Mouse (Mus musculus) MEL (cell line): ENCODE results near the gene H2-Oa. TPM values are rescaled to one million over a fixed set of nuclear protein-coding genes. Genes with fewer than 3 reads are reported as not detected.

ENCODE experiments used
- DNase-seq: peaks from one replicate; pipeline ENCODE4 v3.0.0; 2011; ENCODE audit warnings: low read depth, low spot score
- H3K27ac ChIP-seq: 2 replicates; pipeline ENCODE4 v1.5.1; 2012; ENCODE audit warnings: low read depth, mild to moderate bottlenecking, control low read depth, low read length, moderate library complexity; ENCODE audit not compliant: control insufficient read depth
- H3K27me3 ChIP-seq, 2 experiments: fragments of 150-350 bp in 1 of 2; sonication (generic) in 1 of 2; 2 replicates each; pipeline ENCODE4 v1.6.1; 2012; ENCODE audit warnings: low read length in 2 of 2, mild to moderate bottlenecking in 2 of 2, improper control_type of control experiment in 1 of 2, moderate library complexity in 1 of 2; ENCODE audit not compliant: insufficient read depth in 2 of 2, control insufficient read depth in 1 of 2
- H3K36me3 ChIP-seq, 2 experiments: 2 replicates each; pipeline ENCODE4 v1.6.1; 2012 to 2014; ENCODE audit warnings: low read length in 2 of 2, improper control_type of control experiment in 1 of 2, inconsistent platforms in 1 of 2, mild to moderate bottlenecking in 1 of 2; ENCODE audit not compliant: insufficient read depth in 2 of 2, control insufficient read depth in 1 of 2
- H3K4me1 ChIP-seq, 2 experiments: fragments of 150-350 bp in 1 of 2; sonication (generic) in 1 of 2; 2 replicates each; pipeline ENCODE4 v1.6.1; 2012; ENCODE audit warnings: low read length in 2 of 2, improper control_type of control experiment in 1 of 2, mild to moderate bottlenecking in 1 of 2; ENCODE audit not compliant: insufficient read depth in 2 of 2, control insufficient read depth in 1 of 2
- H3K4me3 ChIP-seq, 2 experiments: fragments of 150-350 bp in 1 of 2; sonication (generic) in 1 of 2; 2 replicates each; pipeline ENCODE4 v1.5.1; 2012; ENCODE audit warnings: low read depth in 2 of 2, low read length in 2 of 2, mild to moderate bottlenecking in 2 of 2, moderate library complexity in 2 of 2, control low read depth in 1 of 2, improper control_type of control experiment in 1 of 2; ENCODE audit not compliant: control insufficient read depth in 1 of 2, insufficient read depth in 1 of 2
- H3K79me2 ChIP-seq: 2 replicates; pipeline ENCODE4 v1.6.1; 2012; ENCODE audit warnings: mild to moderate bottlenecking, low read length, moderate library complexity; ENCODE audit not compliant: control insufficient read depth, poor library complexity, insufficient read depth
- H3K9ac ChIP-seq: 2 replicates; pipeline ENCODE4 v1.6.1; 2012; ENCODE audit warnings: low read depth, mild to moderate bottlenecking, control low read depth, low read length, moderate library complexity; ENCODE audit not compliant: control insufficient read depth, poor library complexity, severe bottlenecking
- H3K9me3 ChIP-seq: fragments of 150-350 bp; sonication (generic); replicated peaks from 2 replicates; pipeline ENCODE4 v1.6.1; 2012; ENCODE audit warnings: mild to moderate bottlenecking, low read length, improper control_type of control experiment, moderate library complexity; ENCODE audit not compliant: insufficient read depth
- CHD1 ChIP-seq: IDR thresholded peaks from 2 replicates; pipeline ENCODE4 v1.6.1; 2012; ENCODE audit warnings: low read depth, mild to moderate bottlenecking, inconsistent platforms, low read length, improper control_type of control experiment
- CTCF ChIP-seq, 3 experiments: IDR thresholded peaks in 2 of 3; conservative IDR thresholded peaks in 1 of 3; 2 replicates each; pipeline ENCODE4 v1.5.1; 2011 to 2012; ENCODE audit warnings: low read length in 3 of 3, low read depth in 2 of 3, mild to moderate bottlenecking in 2 of 3, improper control_type of control experiment in 1 of 3, inconsistent platforms in 1 of 3, mixed read lengths in 1 of 3, moderate library complexity in 1 of 3; ENCODE audit not compliant: control insufficient read depth in 1 of 3, insufficient read depth in 1 of 3, poor library complexity in 1 of 3, severe bottlenecking in 1 of 3
- E2F4 ChIP-seq: IDR thresholded peaks from 2 replicates; pipeline ENCODE4 v1.6.1; 2011; ENCODE audit warnings: low read depth, low read length, improper control_type of control experiment, borderline replicate concordance
- ELF1 ChIP-seq: IDR thresholded peaks from 2 replicates; pipeline ENCODE4 v1.6.1; 2014; ENCODE audit warnings: low read depth, mild to moderate bottlenecking, inconsistent platforms, low read length, improper control_type of control experiment, moderate library complexity
- GATA1 ChIP-seq: IDR thresholded peaks from 2 replicates; pipeline ENCODE4 v1.6.1; 2011; ENCODE audit warnings: low read depth, low read length, improper control_type of control experiment
- HCFC1 ChIP-seq: IDR thresholded peaks from 2 replicates; pipeline ENCODE4 v1.6.1; 2012; ENCODE audit warnings: low read depth, mild to moderate bottlenecking, inconsistent platforms, low read length, improper control_type of control experiment, moderate library complexity
- MAX ChIP-seq: IDR thresholded peaks from 2 replicates; pipeline ENCODE4 v1.6.1; 2011; ENCODE audit warnings: low read length, improper control_type of control experiment
- MAZ ChIP-seq: IDR thresholded peaks from 2 replicates; pipeline ENCODE4 v1.6.1; 2012; ENCODE audit warnings: low read depth, mild to moderate bottlenecking, inconsistent platforms, low read length, improper control_type of control experiment
- MXI1 ChIP-seq: IDR thresholded peaks from 2 replicates; pipeline ENCODE4 v1.6.1; 2011; ENCODE audit warnings: mild to moderate bottlenecking, low read depth, low read length, improper control_type of control experiment
- MYB ChIP-seq: IDR thresholded peaks from 2 replicates; pipeline ENCODE4 v1.6.1; 2011; ENCODE audit warnings: mild to moderate bottlenecking, low read depth, low read length, improper control_type of control experiment
- NELFE ChIP-seq: IDR thresholded peaks from 2 replicates; pipeline ENCODE4 v1.6.1; 2011; ENCODE audit warnings: low read depth, low read length, improper control_type of control experiment
- POLR2AphosphoS2 ChIP-seq: IDR thresholded peaks from 2 replicates; pipeline ENCODE4 v1.6.1; 2011; ENCODE audit warnings: low read length, improper control_type of control experiment
- POLR2AphosphoS5 ChIP-seq: IDR thresholded peaks from 2 replicates; pipeline ENCODE4 v1.6.1; 2012; ENCODE audit warnings: low read depth, borderline replicate concordance, mild to moderate bottlenecking, inconsistent platforms, low read length, moderate library complexity, mixed read lengths
- RCOR1 ChIP-seq: IDR thresholded peaks from 2 replicates; pipeline ENCODE4 v1.6.1; 2012; ENCODE audit warnings: low read depth, mild to moderate bottlenecking, inconsistent platforms, low read length, improper control_type of control experiment
- TAL1 ChIP-seq: IDR thresholded peaks from 2 replicates; pipeline ENCODE4 v1.6.1; 2012; ENCODE audit warnings: mild to moderate bottlenecking, inconsistent platforms, low read length, moderate library complexity, mixed read lengths
- TBP ChIP-seq: IDR thresholded peaks from 2 replicates; pipeline ENCODE4 v1.8.0; 2011; ENCODE audit warnings: low read depth, low read length, improper control_type of control experiment
- TCF12 ChIP-seq: IDR thresholded peaks from 2 replicates; pipeline ENCODE4 v1.6.1; 2014; ENCODE audit warnings: low read depth, mild to moderate bottlenecking, inconsistent platforms, low read length, improper control_type of control experiment, moderate library complexity
- UBTF ChIP-seq: IDR thresholded peaks from 2 replicates; pipeline ENCODE4 v1.6.1; 2012; ENCODE audit warnings: low read depth, mild to moderate bottlenecking, inconsistent platforms, low read length, improper control_type of control experiment, moderate library complexity, borderline replicate concordance; ENCODE audit not compliant: insufficient read depth
- USF2 ChIP-seq, 2 experiments: IDR thresholded peaks; 2 replicates each; pipeline ENCODE4 v1.6.1; 2011 to 2012; ENCODE audit warnings: improper control_type of control experiment in 2 of 2, low read length in 2 of 2, borderline replicate concordance in 1 of 2, inconsistent platforms in 1 of 2, low read depth in 1 of 2, mild to moderate bottlenecking in 1 of 2; ENCODE audit not compliant: insufficient read depth in 1 of 2
- ZNF384 ChIP-seq: IDR thresholded peaks from 2 replicates; pipeline ENCODE4 v1.6.1; 2012; ENCODE audit warnings: low read depth, mild to moderate bottlenecking, inconsistent platforms, low read length, improper control_type of control experiment
- polyA plus RNA-seq, 2 experiments: library from polyadenylated mRNA; stranded (reverse) in 1 of 2; unstranded in 1 of 2; fragments of >175 nt in 1 of 2; fragments of >200 nt in 1 of 2; gene quantifications; 2 replicates each; pipeline versions ENCODE4 v1.2.1 to v1.2.4; 2012; ENCODE audit warnings: low replicate concordance in 2 of 2, low read depth in 1 of 2; ENCODE audit not compliant: insufficient read length in 2 of 2, insufficient read depth in 1 of 2, missing spikeins in 1 of 2
- total RNA-seq: library from RNA; depleted of rRNA; stranded (reverse); fragments of 300-350 nt; gene quantifications from 2 replicates; pipeline ENCODE4 v1.2.3, GENCODE M21; 2012

The H2-Oa gene
- total and polyA plus RNA-seq, 3 experiments, result 2.2 to 3.9 TPM; not detected in 1

GRCm38 (mm10) chr17:34131911-34132310, 39.8 kb downstream of the H2-Oa start:
- Histone ChIP-seq H3K9me3 (no peaks in the 10 kb centered on the region), H3K4me3 (no peak overlapping the region), H3K36me3 (peaks cover 0 to 11% of the 10 kb centered on the region in 2 experiments; a peak in 2 of 4 replicates), H3K27ac (no peak overlapping the region), H3K79me2 (no peaks in the 10 kb centered on the region), H3K9ac (no peak overlapping the region), H3K27me3 (no peaks in the 10 kb centered on the region), H3K4me1 (peaks cover 3 to 17% of the 10 kb centered on the region in 2 experiments)
- DNase-seq, result no peak
- no peak for TF ChIP-seq E2F4
- no peak for TF ChIP-seq HCFC1
- no peak for TF ChIP-seq CHD1
- no peak for TF ChIP-seq ZNF384
- no peak for TF ChIP-seq POLR2AphosphoS2
- no peak for TF ChIP-seq MXI1
- no peak for TF ChIP-seq MYB
- no peak for TF ChIP-seq TCF12
- TF ChIP-seq MAZ, result no peak
- no peak for TF ChIP-seq TBP
- TF ChIP-seq ELF1, result no peak
- TF ChIP-seq RCOR1, result no peak
- TF ChIP-seq UBTF, result no peak
- TF ChIP-seq MAX, result no peak
- no peak for TF ChIP-seq POLR2AphosphoS5
- no peak for TF ChIP-seq USF2 (IDR thresholded peaks at IDR 0.05; ENCODE audit: borderline replicate concordance in 1 of 2, insufficient read depth in 1 of 2, low read depth in 1 of 2, low read length in 2 of 2)
- no peak for TF ChIP-seq NELFE
- no peak for TF ChIP-seq GATA1

DNA sequence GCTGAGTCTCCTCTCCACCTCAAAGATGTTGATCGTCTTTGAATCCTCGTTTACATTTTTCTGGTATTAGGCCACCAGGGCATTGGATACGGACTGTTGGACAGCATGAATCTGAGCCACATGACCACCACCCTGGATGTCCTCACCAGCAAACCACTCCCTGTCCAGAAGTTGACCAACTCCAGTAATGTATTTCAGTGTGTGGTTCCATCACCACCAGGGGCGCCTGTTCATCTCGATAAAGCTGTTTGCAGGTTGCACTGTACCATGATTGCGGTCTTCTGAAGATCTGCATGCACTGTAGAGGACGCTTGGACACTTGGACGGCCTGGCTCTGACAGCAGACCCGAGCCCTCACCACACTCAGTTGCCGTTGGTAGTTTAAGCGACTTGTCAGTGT, 41.1 kb downstream of the H2-Oa start:
- Histone ChIP-seq H3K4me1 (peaks cover 0 to 7% of the 10 kb centered on the region in 2 experiments; a peak in 1 of 4 replicates), H3K4me3 (no peak overlapping the region), H3K9ac (no peak overlapping the region), H3K9me3 (no peaks in the 10 kb centered on the region), H3K27ac (no peak overlapping the region), H3K36me3 (peaks cover 0 to 3% of the 10 kb centered on the region in 2 experiments; a peak in 1 of 4 replicates), H3K27me3 (no peaks in the 10 kb centered on the region), H3K79me2 (no peaks in the 10 kb centered on the region)
- DNase-seq, result no peak
- no peak for TF ChIP-seq TAL1
- peak; percentile 22 to 45 (median 24); a peak in 5 of 6 replicates for TF ChIP-seq CTCF (IDR thresholded peaks at IDR 0.05 in 2 of 3, conservative IDR thresholded peaks at IDR 0.05 in 1 of 3; ENCODE audit: control insufficient read depth in 1 of 3, insufficient read depth in 1 of 3, low read depth in 2 of 3, low read length in 3 of 3, poor library complexity in 1 of 3, severe bottlenecking in 1 of 3)
- TF ChIP-seq E2F4, result no peak
